Mouse (Mus musculus): ENCODE data around the gene U2af1. TPM values are rescaled to one million over a fixed set of nuclear protein-coding genes. Genes with fewer than 3 reads are reported as not detected.
A peak's percentile ranks its signal among the peaks of the same experiment; 100 is the strongest.
"Not testable (repeated sequence)": the region's sequence is repeated elsewhere in the genome, so short reads cannot be mapped to it uniquely, and the experiment has no call there.

U2af1 gene
- total RNA-seq, 4 experiments from 2014 or later = 63.4 to 76.0 (median 68.3) TPM

GRCm38 (mm10) chr17:31623101-31623500 lies 35.6 kb downstream of the U2af1 start:
- no peak for DNase-seq (ENCODE audit: low spot score)

GRCm38 (mm10) chr17:31613086-31613755 lies 45.5 kb downstream of the U2af1 start:
- DNase-seq (ENCODE audit: low spot score) = peak; percentile 50

GRCm38 (mm10) chr17:31609895-31610294 lies 48.8 kb downstream of the U2af1 start:
- DNase-seq (ENCODE audit: low spot score) = no peak

GRCm38 (mm10) chr17:31609173-31609572 lies 49.5 kb downstream of the U2af1 start:
- DNase-seq (ENCODE audit: low spot score) = not testable (repeated sequence)

GRCm38 (mm10) chr17:31607256-31607951 lies 51.3 kb downstream of the U2af1 start:
- no peak for DNase-seq (ENCODE audit: low spot score)

- no peak for DNase-seq (ENCODE audit: low spot score)
These were observed 52.3 kb downstream of the U2af1 start for GRCm38 (mm10) chr17:31606424-31606823.

GRCm38 (mm10) chr17:31598593-31598992 lies 60.1 kb downstream of the U2af1 start:
- no peak for DNase-seq (ENCODE audit: low spot score)

- DNase-seq (ENCODE audit: low spot score) = no peak
These were observed 60.7 kb downstream of the U2af1 start for GRCm38 (mm10) chr17:31597957-31598356.

Other genes with a start within 250 kb of the U2af1 start
- 1 to 10 TPM; 6.4 to 7.1 (median 6.8) TPM for gene Wdr4, start 138.9 kb downstream of the U2af1 start, total RNA-seq (2022)
- 1,000 to 10,000 TPM; 1,464 to 1,614 (median 1,563) TPM for gene Ndufv3, start 138.8 kb downstream of the U2af1 start, total RNA-seq (2022)
- gene Pknox1, start 94.2 kb downstream of the U2af1 start, total RNA-seq (2022) = 10 to 100 TPM in 2 of 4 experiments, 1 to 10 TPM in 2; 7.4 to 13.1 (median 10.4) TPM
- 10 to 100 TPM in 1 of 4 experiments, 1 to 10 TPM in 3; 5.4 to 11.7 (median 7.0) TPM for gene Cbs, start 21.7 kb downstream of the U2af1 start, total RNA-seq (2022)
- not detected for gene Cryaa, start 18.9 kb upstream of the U2af1 start, total RNA-seq (2022)
- gene Sik1, start 196.9 kb upstream of the U2af1 start, total RNA-seq (2022) = 10 to 100 TPM; 19.0 to 34.0 (median 30.2) TPM

Data from heart, adult 8-10 months (tissue).